Mouse (Mus musculus) layer of hippocampus, adult 8-10 months (tissue): ENCODE measurements around the gene Meox1. TPM values are rescaled to one million over a fixed set of nuclear protein-coding genes. Genes with fewer than 3 reads are reported as not detected.

ENCODE experiments used
- DNase-seq, 2 experiments: peaks; one replicate each; pipeline ENCODE4 v3.0.0; 2022; ENCODE audit warnings: low spot score in 2 of 2
- total RNA-seq, 4 experiments: library from RNA; stranded (reverse); gene quantifications; 2 replicates each; pipeline ENCODE4 v1.2.4; 2022

Gene Meox1
- total RNA-seq, 4 experiments from 2014 or later = 0.86 to 1.1 (median 0.87) TPM

DNA sequence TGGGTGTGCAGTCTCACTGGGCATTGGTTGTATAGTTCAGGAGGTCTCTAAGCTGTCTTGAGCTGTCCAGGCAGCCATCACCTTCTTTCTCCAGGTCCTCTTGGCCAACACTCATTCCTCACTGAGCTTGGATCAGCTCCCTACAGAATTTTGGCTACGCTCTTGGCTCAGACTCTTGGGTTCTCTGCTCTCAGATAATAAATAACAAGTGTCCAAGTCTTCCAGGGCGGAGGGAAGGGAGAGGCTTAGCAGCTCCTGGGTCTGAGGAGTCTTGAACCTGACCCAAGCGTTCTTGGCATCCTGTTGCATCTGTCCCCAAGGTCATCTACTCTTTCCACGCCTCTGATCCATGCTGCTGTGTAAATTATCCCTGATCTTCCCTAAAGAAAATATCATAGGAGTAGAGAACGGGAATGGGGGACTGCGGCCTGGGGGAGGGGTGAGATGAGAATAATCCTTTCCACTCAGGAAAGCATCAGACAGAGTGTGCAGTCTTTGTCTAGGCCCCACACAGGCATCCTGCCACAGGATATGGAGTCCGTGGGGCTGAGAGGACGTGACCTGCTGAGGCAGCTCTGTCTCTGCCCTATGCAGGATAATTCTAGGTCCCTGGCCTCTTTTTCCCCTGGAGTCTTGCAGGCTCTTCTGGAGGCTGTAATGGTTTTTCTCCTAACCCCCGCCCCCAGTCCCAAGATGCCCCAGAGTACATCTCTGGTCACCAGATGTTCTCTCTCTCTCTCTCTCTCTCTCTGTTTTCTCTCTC, 38.0 kb downstream of the Meox1 start:
- no peak for DNase-seq

DNA sequence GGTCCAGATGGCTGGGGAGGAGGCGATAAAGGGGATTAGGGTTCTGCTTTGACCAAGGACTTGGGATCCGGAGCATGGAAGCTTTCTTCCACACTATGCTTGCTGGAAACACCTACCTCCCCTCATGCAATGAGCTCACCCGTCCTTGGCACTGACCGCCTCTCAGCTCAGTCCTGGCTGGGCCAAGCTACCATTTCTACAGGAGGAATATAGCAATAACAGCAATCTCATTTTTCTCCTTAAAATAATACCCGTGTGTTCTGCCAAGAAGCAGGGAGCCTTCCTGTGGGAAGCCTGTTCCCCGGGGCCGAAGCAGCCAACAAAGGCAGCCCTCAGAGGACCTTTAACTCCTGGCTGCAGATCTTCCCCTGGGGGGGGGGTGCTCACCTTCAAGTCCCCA, 43.1 kb downstream of the Meox1 start:
- no peak for DNase-seq

DNA sequence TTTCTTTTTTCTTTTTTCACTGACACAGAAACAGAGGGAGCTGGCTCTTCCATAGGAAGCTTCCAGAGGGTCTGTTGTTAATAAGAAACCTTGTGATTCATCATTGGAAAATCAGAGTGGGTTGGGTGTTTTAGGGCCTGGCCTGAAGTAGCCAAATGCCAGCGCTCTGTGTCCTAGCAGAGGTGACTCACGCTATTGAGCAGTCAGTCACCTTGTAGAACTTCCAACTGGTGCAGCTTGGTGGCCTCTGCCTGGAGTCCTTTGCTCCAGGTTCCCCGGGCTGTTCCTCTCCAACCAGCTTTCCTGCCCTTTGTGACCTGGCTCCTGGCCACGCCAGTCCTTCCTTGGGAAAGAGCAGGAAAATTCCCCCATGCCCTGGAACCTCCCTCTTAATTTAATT, 44.9 kb downstream of the Meox1 start:
- no peak for DNase-seq

DNA sequence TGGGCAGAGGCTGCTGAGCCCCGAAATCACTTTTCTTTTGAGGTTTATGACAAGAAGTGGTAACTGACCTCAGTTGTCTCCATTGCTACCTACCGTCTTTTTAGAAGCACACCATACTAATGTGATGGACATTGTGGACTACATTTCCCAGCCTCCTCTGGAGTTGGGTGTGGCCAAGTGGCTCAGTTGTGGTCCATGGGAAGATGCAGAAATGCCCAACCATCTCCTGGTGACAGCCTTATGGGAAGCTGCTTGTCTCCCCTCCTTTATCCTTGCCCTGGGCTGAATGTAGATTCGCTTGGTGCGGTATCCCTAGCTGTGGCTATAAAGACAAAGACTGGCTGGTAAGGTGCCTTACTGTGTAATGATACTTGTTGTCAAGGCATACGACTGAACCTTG, 46.7 kb downstream of the Meox1 start:
- DNase-seq = no peak

DNA sequence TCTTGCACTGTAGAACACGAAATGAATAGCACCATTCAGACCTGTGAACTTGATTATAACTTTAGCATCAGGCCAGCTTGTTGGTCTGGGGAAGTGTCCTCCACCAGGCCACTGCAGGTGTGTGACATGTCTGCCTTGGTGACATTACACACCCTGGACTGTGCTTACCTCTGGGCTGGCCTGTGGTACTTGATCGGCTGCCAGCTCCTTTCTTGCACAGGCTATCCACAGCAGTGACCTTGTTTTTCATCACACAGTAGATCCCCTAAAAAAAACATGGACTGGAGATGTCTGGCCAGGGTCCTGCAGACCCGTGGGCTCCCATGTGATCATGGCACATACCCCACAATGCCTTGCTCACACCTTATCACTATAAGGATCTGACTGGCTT, 51.4 kb downstream of the Meox1 start:
- no peak for DNase-seq

DNA sequence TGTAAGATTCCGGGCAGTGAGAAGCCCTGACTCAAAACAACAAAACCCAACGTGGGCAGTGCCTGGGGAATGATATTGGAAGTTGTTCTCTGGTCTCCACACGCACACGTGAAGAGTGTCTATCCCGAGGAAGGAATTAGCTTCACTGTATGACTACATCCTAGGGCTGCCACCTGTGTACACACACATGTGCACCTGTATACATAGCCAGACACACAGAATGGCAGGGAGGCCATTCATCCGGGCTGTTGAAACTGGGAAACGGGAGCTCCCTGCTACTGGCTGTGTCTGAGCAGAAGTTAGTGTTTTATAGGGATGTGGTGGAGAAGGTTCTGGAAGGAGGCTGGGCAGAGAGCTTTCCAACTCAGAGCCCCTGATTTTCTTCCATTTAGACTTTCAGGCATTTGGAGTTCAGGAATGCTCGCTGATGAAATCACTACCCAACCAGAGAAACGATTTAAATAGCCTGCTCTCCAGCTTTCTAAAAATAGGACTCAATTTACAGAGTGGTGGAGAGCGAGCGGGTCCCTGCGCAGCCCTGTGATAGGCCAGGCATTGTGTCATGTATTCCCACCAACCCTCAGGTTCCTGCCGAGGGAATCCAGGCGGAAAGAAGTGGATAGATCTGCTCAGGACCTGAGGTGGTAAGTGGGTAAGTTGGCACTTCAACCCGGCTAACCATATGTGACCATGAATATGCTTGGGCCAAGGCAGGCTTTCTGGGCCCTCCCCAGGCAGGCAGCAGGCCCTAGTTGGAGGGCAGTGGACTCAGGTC, 52.0 kb downstream of the Meox1 start:
- DNase-seq = peak in 1 of 2 experiments; percentile 9

DNA sequence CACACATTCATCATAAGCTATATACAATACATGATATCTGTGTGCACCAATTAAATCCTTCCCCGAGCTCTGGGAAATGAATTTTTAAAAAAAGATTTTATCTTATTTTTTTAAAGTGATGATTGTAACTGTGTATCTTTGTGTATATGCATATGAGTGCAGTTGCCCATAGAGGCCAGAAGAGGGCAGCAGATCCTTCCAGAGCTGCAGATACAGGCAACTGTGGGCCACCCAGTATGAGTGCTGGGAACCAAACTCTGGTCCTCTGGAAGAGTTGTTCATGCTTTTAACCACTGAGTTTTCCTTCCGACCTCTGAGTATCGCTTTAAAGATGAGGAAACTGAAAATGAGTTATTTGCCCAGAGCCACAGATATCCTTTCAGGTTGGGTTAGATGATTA, 53.8 kb downstream of the Meox1 start:
- no peak for DNase-seq

DNA sequence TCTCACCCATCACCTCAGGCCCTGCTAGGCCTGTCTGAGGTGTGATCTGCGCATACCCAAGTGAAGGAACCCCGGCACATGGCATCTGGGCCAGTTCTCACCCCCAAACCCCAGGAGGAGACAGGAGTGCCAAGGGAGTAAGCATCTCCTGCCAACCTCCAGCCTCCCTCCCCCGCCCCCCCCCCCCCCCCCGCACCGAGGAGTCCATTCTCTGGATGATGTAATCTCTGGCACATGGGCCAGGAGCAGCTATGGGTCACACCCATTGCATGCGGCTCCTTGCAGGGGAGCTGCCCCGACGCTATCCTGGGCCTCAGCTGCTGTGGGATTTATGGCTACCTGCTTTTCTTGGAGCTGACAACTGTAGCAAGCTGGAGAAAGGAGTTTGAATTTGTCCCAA, 54.7 kb downstream of the Meox1 start:
- no peak for DNase-seq

DNA sequence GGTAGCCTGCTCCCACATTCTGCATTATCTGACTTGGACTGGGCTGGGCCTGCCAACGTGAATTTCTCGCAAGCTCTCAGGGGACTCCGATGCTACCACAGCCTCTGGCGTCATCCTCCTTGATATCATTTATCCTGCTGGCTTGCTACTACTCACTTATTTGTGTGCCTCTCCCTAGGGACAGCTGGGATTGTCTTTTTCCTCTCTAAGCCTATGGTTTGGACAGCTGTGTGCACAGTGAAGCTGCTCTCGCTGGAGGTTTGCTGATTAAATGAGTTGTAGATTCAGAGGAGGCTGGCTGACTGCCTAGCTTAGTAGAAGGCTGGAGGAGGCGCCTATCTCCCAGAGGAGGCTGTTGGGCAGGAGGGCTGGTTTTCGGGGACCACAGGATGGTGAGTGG, 62.2 kb downstream of the Meox1 start:
- DNase-seq = peak; percentile 36 to 46

DNA sequence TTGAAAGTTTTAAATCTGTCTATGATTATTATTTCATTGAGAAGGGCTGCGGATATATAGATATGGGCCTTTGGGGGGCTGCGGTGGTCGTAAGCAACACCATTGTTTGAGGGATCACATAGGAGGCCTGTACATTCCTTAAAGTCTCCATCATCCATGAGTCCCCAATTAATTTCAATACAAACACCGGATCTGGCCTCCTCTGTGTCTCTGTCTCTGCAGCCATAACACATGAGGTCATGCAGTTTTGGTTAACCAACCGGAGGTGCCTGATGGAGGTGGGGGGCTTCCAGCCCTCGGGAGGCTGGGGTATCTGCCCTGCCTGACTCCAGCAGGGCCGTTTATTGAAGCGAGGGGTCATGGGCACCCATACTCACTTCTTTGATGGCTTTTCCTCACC, 63.6 kb downstream of the Meox1 start:
- DNase-seq = no peak

DNA sequence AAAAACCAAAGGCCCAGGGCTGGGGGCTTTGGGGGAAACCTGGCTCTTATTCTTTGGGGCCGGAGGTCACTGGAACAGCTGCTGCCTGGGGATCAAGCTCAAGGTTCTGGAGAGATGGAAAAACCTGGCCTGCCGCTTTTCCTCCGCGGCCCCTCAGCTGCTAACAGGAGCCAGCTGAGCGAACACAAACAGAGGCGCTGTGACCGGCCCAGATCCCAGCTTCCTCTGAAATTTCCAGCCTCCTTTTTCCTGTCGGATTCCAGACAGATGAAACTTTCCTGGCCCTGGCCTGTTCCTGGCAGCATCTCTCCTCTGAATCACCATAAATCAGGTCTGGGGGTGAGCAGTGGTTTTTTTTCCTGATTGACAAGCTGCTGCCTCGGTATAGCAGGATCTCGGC, 64.1 kb downstream of the Meox1 start:
- DNase-seq = no peak

DNA sequence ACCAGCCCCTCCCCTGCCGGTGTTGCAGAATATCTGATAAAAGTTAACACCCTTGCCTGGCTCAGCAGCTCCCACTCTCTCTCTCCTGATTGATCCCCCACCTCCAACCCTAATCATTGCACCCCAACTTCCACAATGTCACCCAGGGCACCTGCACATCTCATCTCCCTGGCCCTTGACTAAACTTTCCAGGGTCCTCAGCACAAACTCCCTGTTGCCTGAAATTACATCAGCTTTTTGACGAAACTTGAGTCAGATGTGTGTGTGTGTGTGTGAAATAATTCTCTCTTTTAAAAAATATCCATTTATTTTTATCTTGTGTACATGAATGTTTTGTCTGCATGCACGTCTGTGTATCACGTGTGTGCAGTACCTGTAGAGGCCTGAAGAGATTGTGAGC, 65.5 kb downstream of the Meox1 start:
- DNase-seq = no peak

Other genes starting within 250 kb of the Meox1 start
- gene Arl4d, start 228.8 kb downstream of the Meox1 start, total RNA-seq = 10 to 100 TPM; 11.8 to 21.0 (median 17.4) TPM
- 10 to 100 TPM; 31.2 to 38.3 (median 35.3) TPM for gene Dhx8, start 161.5 kb downstream of the Meox1 start, total RNA-seq
- 10 to 100 TPM in 3 of 4 experiments, 1 to 10 TPM in 1; 9.8 to 17.3 (median 12.6) TPM for gene Etv4, start 109.0 kb downstream of the Meox1 start, total RNA-seq
- gene Sost, start 72.6 kb upstream of the Meox1 start, total RNA-seq = under 1 TPM in 1 of 4 experiments, not detected in 3; 0.22 TPM
- gene Cfap97d1, start 89.9 kb upstream of the Meox1 start, total RNA-seq = not detected
- gene Dusp3, start 92.6 kb upstream of the Meox1 start, total RNA-seq = 100 to 1,000 TPM; 151 to 190 (median 164) TPM
- 100 to 1,000 TPM in 1 of 4 experiments, 10 to 100 TPM in 3; 88.8 to 102 (median 95.8) TPM for gene Mpp3, start 134.1 kb upstream of the Meox1 start, total RNA-seq
- not detected for gene Cd300lg, start 147.1 kb upstream of the Meox1 start, total RNA-seq
- gene Mpp2, start 194.1 kb upstream of the Meox1 start, total RNA-seq = 100 to 1,000 TPM; 118 to 152 (median 135) TPM
- not detected for gene Ppy, start 206.9 kb upstream of the Meox1 start, total RNA-seq
- not detected for gene Pyy, start 213.5 kb upstream of the Meox1 start, total RNA-seq